9 mouse cellular contexts compared by ENCODE assay signal in genomic region chr3:152121169-152122009, GRCm38 (mm10). TPM values are rescaled to one million over a fixed set of nuclear protein-coding genes. Genes with fewer than 3 reads are reported as not detected.
DNase-seq lines count a peak whose midpoint lies in the region; ATAC-seq and TF ChIP-seq lines count a peak whose summit lies in the region.
"Had no signal": no experiment of that assay in that cellular context is flagged by ENCODE, and none has a peak within 500 bp of the region (broad histone marks: within the 10 kb centered on the region; RNA-seq: fewer than 3 reads in every experiment).

No protein-coding gene starts in this region.

- TF ChIP-seq EP300 in heart, postnatal 0 days (IDR thresholded peaks at IDR 0.05; ENCODE audit: low read depth), result no peak

- H3K9me3 ChIP-seq in kidney, embryonic 16.5 days (ENCODE audit: low read length), result no peaks in the 10 kb centered on the region
- no peaks in the 10 kb centered on the region for H3K9me3 ChIP-seq in heart, postnatal 0 days (replicated peaks; ENCODE audit: control insufficient read depth, low read length)
- H3K9me3 ChIP-seq in midbrain, postnatal 0 days (ENCODE audit: low read length), result no peaks in the 10 kb centered on the region
- H3K9me3 ChIP-seq in neural tube, embryonic 15.5 days (replicated peaks), result no peaks in the 10 kb centered on the region

- 81% methylated on average over 11 of the region's 11 CpGs for whole genome bisulfite sequencing in kidney, embryonic 16.5 days
- whole genome bisulfite sequencing in heart, postnatal 0 days, result 63% methylated on average over 11 of the region's 11 CpGs
- 84% methylated on average over 11 of the region's 11 CpGs for WGBS in midbrain, postnatal 0 days
- 89% methylated on average over 11 of the region's 11 CpGs for WGBS in neural tube, embryonic 15.5 days

- H3K4me3 ChIP-seq in kidney, embryonic 16.5 days (ENCODE audit: low read length), result no peak overlapping the region
- no peak overlapping the region for H3K4me3 ChIP-seq in heart, postnatal 0 days (ENCODE audit: low read depth, low read length)
- no peak overlapping the region for H3K4me3 ChIP-seq in midbrain, postnatal 0 days (ENCODE audit: low read depth, low read length)
- no peak overlapping the region for H3K4me3 ChIP-seq in neural tube, embryonic 15.5 days (replicated peaks)

- no peak for ATAC-seq in kidney, embryonic 16.5 days (ENCODE audit: low FRiP score, low TSS enrichment)
- ATAC-seq in heart, postnatal 0 days (ENCODE audit: insufficient read depth, low read depth), result no peak
- peak; percentile 39 for ATAC-seq in megakaryocyte progenitor cell, adult 5-6 weeks (replicated peaks; ENCODE audit: poor library complexity)
- no peak for ATAC-seq in midbrain, postnatal 0 days (ENCODE audit: low FRiP score)
- ATAC-seq in neural tube, embryonic 15.5 days (ENCODE audit: low FRiP score), result no peak

- H3K27ac ChIP-seq in kidney, embryonic 16.5 days (ENCODE audit: low read length), result peak overlapping the region; percentile 35
- H3K27ac ChIP-seq in heart, postnatal 0 days (ENCODE audit: low read depth), result peak overlapping the region; percentile 78
- no peak overlapping the region for H3K27ac ChIP-seq in midbrain, postnatal 0 days (ENCODE audit: low read depth, low read length)
- H3K27ac ChIP-seq in neural tube, embryonic 15.5 days (replicated peaks), result no peak overlapping the region

- H3K4me2 ChIP-seq in kidney, embryonic 16.5 days (replicated peaks; ENCODE audit: low read depth, low read length), result no peak overlapping the region
- peak overlapping the region; percentile 30; the same call in 1 of the 2 replicates for H3K4me2 ChIP-seq in heart, postnatal 0 days (ENCODE audit: low read depth, low read length)
- no peak overlapping the region for H3K4me2 ChIP-seq in midbrain, postnatal 0 days (ENCODE audit: low read depth, low read length, poor library complexity, severe bottlenecking)
- no peak overlapping the region for H3K4me2 ChIP-seq in neural tube, embryonic 15.5 days

- no peak for DNase-seq in kidney, postnatal 4 days
- DNase-seq in adipocyte (ENCODE audit: low spot score), result peak; percentile 25
- no peak for DNase-seq in heart, postnatal 0 days (ENCODE audit: low spot score)
- DNase-seq in embryo, embryonic 10.5 days (ENCODE audit: low spot score), result no peak
- DNase-seq in midbrain, postnatal 0 days (ENCODE audit: low spot score), result no peak

- TF ChIP-seq CTCF in heart, postnatal 0 days (IDR thresholded peaks at IDR 0.05; ENCODE audit: low read depth), result no peak
- no peak for TF ChIP-seq CTCF in midbrain, postnatal 0 days (IDR thresholded peaks at IDR 0.05)

- no peaks in the 10 kb centered on the region for H3K27me3 ChIP-seq in kidney, embryonic 16.5 days (ENCODE audit: insufficient read depth, low read length)
- no peaks in the 10 kb centered on the region for H3K27me3 ChIP-seq in heart, postnatal 0 days (ENCODE audit: control insufficient read depth, insufficient read depth, low read length)
- H3K27me3 ChIP-seq in midbrain, postnatal 0 days (ENCODE audit: insufficient read depth, low read length), result no peaks in the 10 kb centered on the region
- H3K27me3 ChIP-seq in neural tube, embryonic 15.5 days (replicated peaks), result no peaks in the 10 kb centered on the region
- H3K27me3 ChIP-seq: Patski had no signal

- H3K36me3 ChIP-seq in kidney, embryonic 16.5 days (ENCODE audit: insufficient read depth, low read length), result no peaks in the 10 kb centered on the region
- H3K36me3 ChIP-seq in heart, postnatal 0 days (replicated peaks; ENCODE audit: control insufficient read depth, insufficient read depth, low read length), result no peaks in the 10 kb centered on the region
- no peaks in the 10 kb centered on the region for H3K36me3 ChIP-seq in midbrain, postnatal 0 days (ENCODE audit: insufficient read depth, low read length)
- no peaks in the 10 kb centered on the region for H3K36me3 ChIP-seq in neural tube, embryonic 15.5 days

- H3K9ac ChIP-seq in kidney, embryonic 16.5 days (replicated peaks; ENCODE audit: low read length), result no peak overlapping the region
- H3K9ac ChIP-seq in heart, postnatal 0 days (replicated peaks; ENCODE audit: low read depth, low read length), result 0 out of 2 replicates have a peak overlapping the region, but pooled peaks have one; percentile 29
- H3K9ac ChIP-seq in midbrain, postnatal 0 days (replicated peaks; ENCODE audit: low read length, poor library complexity, severe bottlenecking), result no peak overlapping the region
- no peak overlapping the region for H3K9ac ChIP-seq in neural tube, embryonic 15.5 days (replicated peaks)

- peaks cover 11% of the 10 kb centered on the region for H3K4me1 ChIP-seq in kidney, embryonic 16.5 days (ENCODE audit: insufficient read depth, low read length)
- H3K4me1 ChIP-seq in heart, postnatal 0 days (ENCODE audit: control insufficient read depth, insufficient read depth), result peaks cover 30% of the 10 kb centered on the region
- no peaks in the 10 kb centered on the region for H3K4me1 ChIP-seq in midbrain, postnatal 0 days (ENCODE audit: insufficient read depth, low read length)
- peaks cover 7% of the 10 kb centered on the region; the same call in 1 of the 2 replicates for H3K4me1 ChIP-seq in neural tube, embryonic 15.5 days

RNA-seq across cellular contexts. Expression of gene Gipc2, which starts 44.6 kb away (rescaled TPM):
- polyA plus RNA-seq in kidney, embryonic 16.5 days (2015; fragmentation: Nextera tagmentation; extraction: Ambion mirVana), result 43.7 and 45.7 TPM in 2 replicates
- total RNA-seq in heart, postnatal 0 days (2014; rRNA removed; ENCODE audit: low replicate concordance), result not detected in 2 replicates
- 3.3 and 3.6 TPM in 2 replicates for polyA plus RNA-seq in heart, postnatal 0 days (2015; fragmentation: Nextera tagmentation; extraction: Ambion mirVana)
- total RNA-seq in megakaryocyte progenitor cell, adult 5-6 weeks (2015), result 0.22 TPM in 1 of 2 replicates, not detected in the other
- not detected in 2 replicates for total RNA-seq in megakaryocyte progenitor cell, adult 5-6 weeks (2017)
- total RNA-seq in midbrain, postnatal 0 days (2014; rRNA removed), result 13.0 and 21.1 TPM in 2 replicates
- polyA plus RNA-seq in midbrain, postnatal 0 days (2015; fragmentation: Nextera tagmentation; extraction: Ambion mirVana), result 10.3 and 12.8 TPM in 2 replicates
- 11.4 and 19.3 TPM in 2 replicates for polyA plus RNA-seq in neural tube, embryonic 15.5 days (2015; fragmentation: Nextera tagmentation; extraction: Ambion mirVana)

Comparison
In these comparisons a context has a peak if more than half of its experiments do, and no peak if none do; other contexts are left out.
1. H3K27ac ChIP-seq: peak in kidney, embryonic 16.5 days (single experiment) and heart, postnatal 0 days (single experiment); none in midbrain, postnatal 0 days (single experiment) and neural tube, embryonic 15.5 days (single experiment).